Mouse (Mus musculus): ENCODE results near the gene Olfr429.
"Not testable (repeated sequence)": the region's sequence is repeated elsewhere in the genome, so short reads cannot be mapped to it uniquely, and the experiment has no call there.

The Olfr429 gene

GRCm38 (mm10) chr1:174084031-174084430 lies at the start of gene Olfr429:
TSS of gene Olfr429 (plus strand) at chr1:174084331.
- no peak for DNase-seq

- no peak for DNase-seq
Measured at GRCm38 (mm10) chr1:174035841-174036240, 48.3 kb upstream of the Olfr429 start.

- DNase-seq = no peak
Measured at GRCm38 (mm10) chr1:174038480-174038879, 45.7 kb upstream of the Olfr429 start.

GRCm38 (mm10) chr1:174040523-174041177 lies 43.5 kb upstream of the Olfr429 start, which contains the start of gene Olfr433:
TSS of gene Olfr433 (plus strand) at chr1:174040705.
- peak; percentile 22 for DNase-seq

GRCm38 (mm10) chr1:174042091-174042884 lies 41.8 kb upstream of the Olfr429 start:
- not testable (repeated sequence) for DNase-seq

- DNase-seq = no peak
Measured at GRCm38 (mm10) chr1:174044431-174044830, 39.7 kb upstream of the Olfr429 start.

GRCm38 (mm10) chr1:174048227-174048626 lies 35.9 kb upstream of the Olfr429 start:
- DNase-seq = not testable (repeated sequence)

GRCm38 (mm10) chr1:174048893-174049292 lies 35.2 kb upstream of the Olfr429 start, which contains the start of gene Olfr432:
TSS of gene Olfr432 (plus strand) at chr1:174049205.
- DNase-seq = no peak

GRCm38 (mm10) chr1:174049357-174049756 lies 34.8 kb upstream of the Olfr429 start:
- DNase-seq = not testable (repeated sequence)

GRCm38 (mm10) chr1:174050532-174050931 lies 33.6 kb upstream of the Olfr429 start:
- no peak for DNase-seq

GRCm38 (mm10) chr1:174051515-174051914 lies 32.6 kb upstream of the Olfr429 start:
- no peak for DNase-seq

GRCm38 (mm10) chr1:174051931-174052536 lies 32.1 kb upstream of the Olfr429 start:
- DNase-seq = no peak

- DNase-seq = no peak
Measured at GRCm38 (mm10) chr1:174052981-174053380, 31.1 kb upstream of the Olfr429 start.

GRCm38 (mm10) chr1:174055248-174055647 lies 28.9 kb upstream of the Olfr429 start:
- no peak for DNase-seq

GRCm38 (mm10) chr1:174066305-174066704 lies 17.8 kb upstream of the Olfr429 start, which contains the start of gene Olfr430:
TSS of gene Olfr430 (plus strand) at chr1:174066605.
- DNase-seq = no peak

GRCm38 (mm10) chr1:174096591-174096990 lies 12.5 kb downstream of the Olfr429 start, which contains the start of gene Olfr427:
TSS of gene Olfr427 (plus strand) at chr1:174096891.
- no peak for DNase-seq

- DNase-seq = no peak
Measured at GRCm38 (mm10) chr1:174103735-174104134, 19.6 kb downstream of the Olfr429 start.

- no peak for DNase-seq
Measured at GRCm38 (mm10) chr1:174121062-174121461, 36.9 kb downstream of the Olfr429 start, which contains the start of gene Olfr231. TSS of gene Olfr231 (minus strand) at chr1:174121162.

GRCm38 (mm10) chr1:174131217-174131616 lies 47.1 kb downstream of the Olfr429 start, which contains the start of gene Olfr424:
TSS of gene Olfr424 (plus strand) at chr1:174131517.
- DNase-seq = no peak

GRCm38 (mm10) chr1:174131999-174132398 lies 47.9 kb downstream of the Olfr429 start:
- DNase-seq = no peak

Measured in thymus, postnatal 14 days (tissue).